Comparison of ENCODE assay signal across 13 mouse cellular contexts in genomic region chr7:16821669-16822101, GRCm38 (mm10). TPM values are rescaled to one million over a fixed set of nuclear protein-coding genes. Genes with fewer than 3 reads are reported as not detected.
DNase-seq lines count a peak whose midpoint lies in the region; ATAC-seq lines count a peak whose summit lies in the region.
"Had no signal": no experiment of that assay in that cellular context is flagged by ENCODE, and none has a peak within 500 bp of the region (broad histone marks: within the 10 kb centered on the region; RNA-seq: fewer than 3 reads in every experiment).

No protein-coding gene starts in this region.

- peaks cover 70% of the 10 kb centered on the region for H3K4me1 ChIP-seq in heart, embryonic 11.5 days (ENCODE audit: control insufficient read depth, insufficient read depth, low read length)
- H3K4me1 ChIP-seq in neural tube, embryonic 13.5 days (replicated peaks), result peaks cover 74% of the 10 kb centered on the region
- peaks cover 31% of the 10 kb centered on the region for H3K4me1 ChIP-seq in kidney, embryonic 14.5 days (ENCODE audit: control insufficient read depth, insufficient read depth, low read length)

- no peak for ATAC-seq in heart, embryonic 11.5 days (replicated peaks; ENCODE audit: insufficient number of reproducible peaks, low FRiP score, low TSS enrichment)
- ATAC-seq in neural tube, embryonic 13.5 days (ENCODE audit: low read depth), result no peak
- no peak for ATAC-seq in kidney, embryonic 14.5 days (ENCODE audit: low FRiP score, low TSS enrichment)

- no peak overlapping the region for H3K27ac ChIP-seq in heart, embryonic 11.5 days (ENCODE audit: low read depth, low read length)
- peak overlapping the region; percentile 28; the same call in 1 of the 2 replicates for H3K27ac ChIP-seq in neural tube, embryonic 13.5 days (replicated peaks)
- H3K27ac ChIP-seq in kidney, embryonic 14.5 days (ENCODE audit: low read depth, low read length), result no peak overlapping the region

- H3K9ac ChIP-seq in heart, embryonic 11.5 days (ENCODE audit: low read depth, low read length), result peak overlapping the region; percentile 28; the same call in 1 of the 2 replicates
- H3K9ac ChIP-seq in neural tube, embryonic 13.5 days, result no peak overlapping the region
- no peak overlapping the region for H3K9ac ChIP-seq in kidney, embryonic 14.5 days (ENCODE audit: low read depth, low read length)
- H3K9ac ChIP-seq: lung, embryonic 14.5 days had no signal

- no peak overlapping the region for H3K4me3 ChIP-seq in heart, embryonic 11.5 days (ENCODE audit: low read depth, low read length)
- no peak overlapping the region for H3K4me3 ChIP-seq in neural tube, embryonic 13.5 days
- no peak overlapping the region for H3K4me3 ChIP-seq in kidney, embryonic 14.5 days (ENCODE audit: low read length)
- H3K4me3 ChIP-seq: erythroblast, embryonic 14.5 days had no signal

- H3K9me3 ChIP-seq in heart, embryonic 11.5 days (replicated peaks; ENCODE audit: control insufficient read depth, low read length), result no peaks in the 10 kb centered on the region
- no peaks in the 10 kb centered on the region for H3K9me3 ChIP-seq in neural tube, embryonic 13.5 days
- no peaks in the 10 kb centered on the region for H3K9me3 ChIP-seq in kidney, embryonic 14.5 days (ENCODE audit: control insufficient read depth, low read length)

- DNase-seq in heart, postnatal 25 days (ENCODE audit: low spot score), result no peak
- DNase-seq in neural tube, embryonic 10.5 days (ENCODE audit: extremely low spot score, low spot score), result no peak
- DNase-seq in layer of hippocampus, adult 9-11 months, result peak; percentile 91
- peak; percentile 80 to 89 for DNase-seq in right cerebral cortex, postnatal 36 days (ENCODE audit: low spot score in 2 of 2)
- no peak for DNase-seq in lung, postnatal 36 days
- DNase-seq: gastrocnemius, postnatal 36 days; lung, embryonic 14.5 days had no signal

- peaks cover 15% of the 10 kb centered on the region for H3K36me3 ChIP-seq in heart, embryonic 11.5 days (ENCODE audit: control insufficient read depth, insufficient read depth, low read length)
- peaks cover 44% of the 10 kb centered on the region for H3K36me3 ChIP-seq in neural tube, embryonic 13.5 days
- peaks cover 43% of the 10 kb centered on the region for H3K36me3 ChIP-seq in kidney, embryonic 14.5 days (ENCODE audit: control insufficient read depth, insufficient read depth, low read length)

- no peaks in the 10 kb centered on the region for H3K27me3 ChIP-seq in heart, embryonic 11.5 days (ENCODE audit: control insufficient read depth, insufficient read depth, low read length)
- H3K27me3 ChIP-seq in neural tube, embryonic 13.5 days, result no peaks in the 10 kb centered on the region
- no peaks in the 10 kb centered on the region for H3K27me3 ChIP-seq in kidney, embryonic 14.5 days (ENCODE audit: control insufficient read depth, insufficient read depth, low read length)
- H3K27me3 ChIP-seq: CH12.LX had no signal

- 71% methylated on average over 4 of the region's 4 CpGs for WGBS in heart, embryonic 11.5 days (ENCODE audit: insufficient replicate concordance)
- WGBS in neural tube, embryonic 13.5 days, result 77% methylated on average over 4 of the region's 4 CpGs
- 76% methylated on average over 4 of the region's 4 CpGs for WGBS in kidney, embryonic 14.5 days

- H3K4me2 ChIP-seq in heart, embryonic 11.5 days, result no peak overlapping the region
- H3K4me2 ChIP-seq in neural tube, embryonic 13.5 days, result no peak overlapping the region
- H3K4me2 ChIP-seq in kidney, embryonic 14.5 days (replicated peaks; ENCODE audit: low read depth, low read length), result no peak overlapping the region
- H3K4me2 ChIP-seq: lung, embryonic 14.5 days had no signal

- intact Hi-C loops in heart, postnatal 25 days (cut with DNase I), result no loop called here

RNA-seq across cellular contexts. Expression of gene Fkrp, which starts 5.2 kb away (rescaled TPM):
- 25.6 and 27.7 TPM in 2 replicates for polyA plus RNA-seq in heart, embryonic 11.5 days (2014; fragmentation: Nextera tagmentation; extraction: Ambion mirVana)
- total RNA-seq in heart, postnatal 25 days (2021), result 10 to 100 TPM; 46.2 to 48.0 TPM
- 40.0 and 45.9 TPM in 2 replicates for polyA plus RNA-seq in neural tube, embryonic 13.5 days (2015; fragmentation: Nextera tagmentation; extraction: Ambion mirVana)
- 23.6 and 31.1 TPM in 2 replicates for polyA plus RNA-seq in kidney, embryonic 14.5 days (2014; fragmentation: Nextera tagmentation; extraction: Ambion mirVana)

RNA-seq across cellular contexts. Expression of gene Strn4, which starts 6.0 kb away (rescaled TPM):
- 81.4 and 86.8 TPM in 2 replicates for polyA plus RNA-seq in heart, embryonic 11.5 days (2014; fragmentation: Nextera tagmentation; extraction: Ambion mirVana)
- 10 to 100 TPM; 54.8 to 65.5 TPM for total RNA-seq in heart, postnatal 25 days (2021)
- 155 and 174 TPM in 2 replicates for polyA plus RNA-seq in neural tube, embryonic 13.5 days (2015; fragmentation: Nextera tagmentation; extraction: Ambion mirVana)
- polyA plus RNA-seq in kidney, embryonic 14.5 days (2014; fragmentation: Nextera tagmentation; extraction: Ambion mirVana), result 75.5 and 111 TPM in 2 replicates

RNA-seq across cellular contexts. Expression of gene Prkd2, which starts 21.0 kb away (rescaled TPM):
- 10.8 and 11.6 TPM in 2 replicates for polyA plus RNA-seq in heart, embryonic 11.5 days (2014; fragmentation: Nextera tagmentation; extraction: Ambion mirVana)
- total RNA-seq in heart, postnatal 25 days (2021), result 10 to 100 TPM; 18.0 to 22.9 TPM
- 6.3 and 6.8 TPM in 2 replicates for polyA plus RNA-seq in neural tube, embryonic 13.5 days (2015; fragmentation: Nextera tagmentation; extraction: Ambion mirVana)
- polyA plus RNA-seq in kidney, embryonic 14.5 days (2014; fragmentation: Nextera tagmentation; extraction: Ambion mirVana), result 10.9 and 15.7 TPM in 2 replicates

RNA-seq across cellular contexts. Expression of gene Slc1a5, which starts 40.5 kb away (rescaled TPM):
- polyA plus RNA-seq in heart, embryonic 11.5 days (2014; fragmentation: Nextera tagmentation; extraction: Ambion mirVana), result 26.9 and 30.1 TPM in 2 replicates
- total RNA-seq in heart, postnatal 25 days (2021), result 10 to 100 TPM; 18.5 to 22.8 TPM
- polyA plus RNA-seq in neural tube, embryonic 13.5 days (2015; fragmentation: Nextera tagmentation; extraction: Ambion mirVana), result 8.8 and 9.0 TPM in 2 replicates
- polyA plus RNA-seq in kidney, embryonic 14.5 days (2014; fragmentation: Nextera tagmentation; extraction: Ambion mirVana), result 30.2 and 36.1 TPM in 2 replicates

RNA-seq across cellular contexts. Expression of gene Dact3, which starts 53.4 kb away (rescaled TPM):
- 9.5 and 10.6 TPM in 2 replicates for polyA plus RNA-seq in heart, embryonic 11.5 days (2014; fragmentation: Nextera tagmentation; extraction: Ambion mirVana)
- total RNA-seq in heart, postnatal 25 days (2021), result 10 to 100 TPM; 15.2 to 17.4 TPM
- polyA plus RNA-seq in neural tube, embryonic 13.5 days (2015; fragmentation: Nextera tagmentation; extraction: Ambion mirVana), result 3.7 and 3.9 TPM in 2 replicates
- 5.1 and 6.4 TPM in 2 replicates for polyA plus RNA-seq in kidney, embryonic 14.5 days (2014; fragmentation: Nextera tagmentation; extraction: Ambion mirVana)
- total RNA-seq: monocyte, adult 5-6 weeks had no signal

Comparison
In these comparisons a context has a peak if more than half of its experiments do, and no peak if none do; other contexts are left out.
1. DNase-seq: peak in layer of hippocampus, adult 9-11 months (single experiment) and right cerebral cortex, postnatal 36 days (2 of 2); none in heart, postnatal 25 days (single experiment), neural tube, embryonic 10.5 days (single experiment) and lung, postnatal 36 days (single experiment).